Mouse (Mus musculus): ENCODE results near the gene Gm21972. TPM values are rescaled to one million over a fixed set of nuclear protein-coding genes. Genes with fewer than 3 reads are reported as not detected.

Gm21972 gene
- total and polyA plus RNA-seq, 3 experiments = 0.47 to 78.8 (median 4.4) TPM

- Histone ChIP-seq H3K4me2 (ENCODE audit: insufficient read depth, low read depth, poor library complexity, severe bottlenecking) (peak within 1 kb of the TSS; percentile 57), H3K27me3 (replicated peaks) (no peaks in the 10 kb centered on the region), H3K4me3 (replicated peaks in 1 of 3; ENCODE audit: low read depth in 2 of 3, low read length in 2 of 3, poor library complexity in 1 of 3) (peak within 1 kb of the TSS; percentile 76 to 87 (median 78)), H3K36me3 (replicated peaks in 1 of 2; ENCODE audit: control insufficient read depth in 1 of 2, insufficient read depth in 1 of 2, low read length in 1 of 2) (peaks cover 2 to 21% of the 10 kb centered on the region in 2 experiments), H3K27ac (ENCODE audit: insufficient read depth, low read depth) (peak within 1 kb of the TSS; percentile 72; the same call in 1 of the 2 replicates), H3K9me3 (replicated peaks; ENCODE audit: low read length) (no peaks in the 10 kb centered on the region), H3K79me2 (replicated peaks; ENCODE audit: control insufficient read depth, extremely low read depth, insufficient read depth, poor library complexity, severe bottlenecking) (no peaks in the 10 kb centered on the region), H3K9ac (ENCODE audit: insufficient read depth, low read depth) (peak within 1 kb of the TSS; percentile 87), H3K4me1 (ENCODE audit: control insufficient read depth in 1 of 2, insufficient read depth in 2 of 2) (peaks cover 8 to 52% of the 10 kb centered on the region in 2 experiments; a peak in 3 of 4 replicates)
- dilution Hi-C loops (cut with MboI; ENCODE audit: extremely low pct_ligation_motif_present, extremely low pct_unique_long_range_greater_than_20kb, low sequenced_read_pairs) = no loop called here
- TF ChIP-seq CTCF (conservative IDR thresholded peaks at IDR 0.05 in 1 of 2, IDR thresholded peaks at IDR 0.05 in 1 of 2; ENCODE audit: low read depth in 2 of 2, low read length in 2 of 2) (no peak), ELF1 (IDR thresholded peaks at IDR 0.05; ENCODE audit: low read depth, low read length) (peak; percentile 96), CHD1 (IDR thresholded peaks at IDR 0.05; ENCODE audit: low read depth, low read length) (no peak), RCOR1 (conservative IDR thresholded peaks at IDR 0.05; ENCODE audit: low read depth, low read length) (no peak), BHLHE40 (IDR thresholded peaks at IDR 0.05; ENCODE audit: low read depth, low read length) (peak; percentile 73), HCFC1 (IDR thresholded peaks at IDR 0.05; ENCODE audit: low read depth, low read length) (peak; percentile 79), JUND (conservative IDR thresholded peaks at IDR 0.05; ENCODE audit: low read depth, low read length) (no peak), NELFE (IDR thresholded peaks at IDR 0.05; ENCODE audit: low read depth, low read length) (peak; percentile 96), MAFK (IDR thresholded peaks at IDR 0.05; ENCODE audit: insufficient replicate concordance, low read length) (no peak), USF2 (conservative IDR thresholded peaks at IDR 0.05; ENCODE audit: low read depth, low read length) (peak; percentile 98), MAX (IDR thresholded peaks at IDR 0.05; ENCODE audit: low read length) (peak; percentile 98), SMC3 (IDR thresholded peaks at IDR 0.05; ENCODE audit: low read depth, low read length) (no peak), NRF1 (IDR thresholded peaks at IDR 0.05; ENCODE audit: low read depth, low read length) (no peak), RAD21 (IDR thresholded peaks at IDR 0.05; ENCODE audit: low read depth, low read length) (no peak), EP300 (IDR thresholded peaks at IDR 0.05; ENCODE audit: low read length) (no peak), TBP (conservative IDR thresholded peaks at IDR 0.05; ENCODE audit: low read depth, low read length) (peak; percentile 96), UBTF (IDR thresholded peaks at IDR 0.05; ENCODE audit: low read depth, low read length) (no peak), ZMIZ1 (IDR thresholded peaks at IDR 0.05; ENCODE audit: low read depth, low read length) (peak; percentile 79; the same call in 1 of the 2 replicates), ZC3H11A (IDR thresholded peaks at IDR 0.05; ENCODE audit: low read depth, low read length) (no peak), SIN3A (IDR thresholded peaks at IDR 0.05; ENCODE audit: low read length) (peak; percentile 86), MAZ (IDR thresholded peaks at IDR 0.05; ENCODE audit: low read depth, low read length) (no peak), MXI1 (IDR thresholded peaks at IDR 0.05; ENCODE audit: low read depth, low read length) (peak; percentile 96), CHD2 (IDR thresholded peaks at IDR 0.05; ENCODE audit: low read length) (no peak), MEF2A (IDR thresholded peaks at IDR 0.05; ENCODE audit: borderline replicate concordance, low read depth, low read length) (no peak), GABPA (IDR thresholded peaks at IDR 0.05; ENCODE audit: insufficient replicate concordance, low read depth, low read length) (no peak), IRF4 (IDR thresholded peaks at IDR 0.05; ENCODE audit: low read depth, low read length) (no peak), TCF12 (IDR thresholded peaks at IDR 0.05; ENCODE audit: low read depth, low read length) (peak; percentile 85), POLR2AphosphoS2 (IDR thresholded peaks at IDR 0.05; ENCODE audit: low read depth, low read length) (peak; percentile 82; the same call in 1 of the 2 replicates), POLR2A (IDR thresholded peaks at IDR 0.05; ENCODE audit: low read depth, low read length) (peak; percentile 98), USF1 (IDR thresholded peaks at IDR 0.05; ENCODE audit: low read depth, low read length) (peak; percentile 99), MYC (IDR thresholded peaks at IDR 0.05; ENCODE audit: low read depth, low read length) (peak; percentile 70)
- DNase-seq (ENCODE audit: extremely low read depth) = peak; percentile 98
- in situ Hi-C loops (cut with MboI; ENCODE audit: low pct_ligation_motif_present, low pct_unique_long_range_greater_than_20kb, low sequenced_read_pairs) = no loop called here
Measured at GRCm38 (mm10) chr1:86154133-86154823, 20.8 kb downstream of the Gm21972 start, which contains the start of gene Armc9. Gene Armc9 (plus strand): TSS chr1:86154780.

All from CH12.LX (cell line).